Mouse (Mus musculus) spleen, postnatal 4 days (tissue): ENCODE results near the gene Tmem184a.

Experiments
- DNase-seq, 2 experiments: peaks; one replicate each; pipeline ENCODE4 v3.0.0; 2022; ENCODE audit warnings: low spot score in 2 of 2

Gene Tmem184a

GRCm38 (mm10) chr5:139793338-139794089, 26.2 kb downstream of the Tmem184a start:
- DNase-seq: peak in 1 of 2 experiments; percentile 65

GRCm38 (mm10) chr5:139792966-139793337, 26.8 kb downstream of the Tmem184a start:
- no peak for DNase-seq

GRCm38 (mm10) chr5:139792159-139792775, 27.4 kb downstream of the Tmem184a start:
- peak in 1 of 2 experiments; percentile 64 for DNase-seq

- peak; percentile 100 for DNase-seq
Observed at GRCm38 (mm10) chr5:139791227-139792158, 28.2 kb downstream of the Tmem184a start, which contains the start of gene Mafk. Gene Mafk (plus strand): TSS chr5:139791513.

GRCm38 (mm10) chr5:139789466-139789865, 30.3 kb downstream of the Tmem184a start:
- DNase-seq: peak in 1 of 2 experiments; percentile 64

GRCm38 (mm10) chr5:139781406-139781805, 38.3 kb downstream of the Tmem184a start:
- no peak for DNase-seq

GRCm38 (mm10) chr5:139776966-139777365, 42.8 kb downstream of the Tmem184a start:
- no peak for DNase-seq

GRCm38 (mm10) chr5:139775216-139775926, 44.3 kb downstream of the Tmem184a start, which contains the start of gene Ints1:
Gene Ints1 (minus strand): TSS chr5:139775674.
- DNase-seq: peak; percentile 98 to 99

GRCm38 (mm10) chr5:139768216-139768615, 51.5 kb downstream of the Tmem184a start:
- DNase-seq: no peak

GRCm38 (mm10) chr5:139764296-139764695, 55.4 kb downstream of the Tmem184a start:
- no peak for DNase-seq

- DNase-seq: no peak
Observed at GRCm38 (mm10) chr5:139758096-139758495, 61.6 kb downstream of the Tmem184a start.

GRCm38 (mm10) chr5:139756586-139756985, 63.1 kb downstream of the Tmem184a start:
- DNase-seq: no peak

GRCm38 (mm10) chr5:139756135-139756534, 63.6 kb downstream of the Tmem184a start:
- DNase-seq: no peak

GRCm38 (mm10) chr5:139754753-139755152, 65.0 kb downstream of the Tmem184a start:
- DNase-seq: peak; percentile 56 to 85
